Mouse (Mus musculus): ENCODE results near the gene H2al1h. TPM values are rescaled to one million over a fixed set of nuclear protein-coding genes. Genes with fewer than 3 reads are reported as not detected.
"Not testable (repeated sequence)": the region's sequence is repeated elsewhere in the genome, so short reads cannot be mapped to it uniquely, and the experiment has no call there.

The H2al1h gene
- not detected in 2 replicates for polyA plus RNA-seq (2015; fragmentation: Nextera tagmentation; extraction: Ambion mirVana)

DNA sequence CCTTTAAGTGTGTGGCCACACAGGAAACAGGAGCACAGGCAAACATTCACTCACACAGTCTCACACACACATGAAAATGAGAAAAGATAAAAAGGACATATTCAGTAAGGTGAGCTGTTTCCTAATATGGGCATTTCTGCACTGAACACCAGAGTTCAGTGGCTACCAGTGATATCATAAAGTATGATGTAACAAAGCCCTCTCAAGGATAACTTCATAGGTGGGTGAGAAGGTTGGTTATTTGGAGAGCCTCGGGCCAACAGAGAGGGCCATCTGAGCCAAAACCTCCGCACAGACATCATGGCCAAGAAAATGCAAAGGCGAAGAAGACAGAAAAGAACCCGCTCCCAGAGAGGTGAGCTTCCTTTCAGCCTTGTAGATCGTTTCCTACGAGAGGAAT, at the start of gene H2al1h:
TSS of gene H2al1h (plus strand) at position 301 of the 400 bp plus-strand sequence.
- not testable (repeated sequence) for H3K27me3 ChIP-seq; H3K4me1 ChIP-seq; H3K9me3 ChIP-seq; H3K4me3 ChIP-seq; H3K4me2 ChIP-seq; H3K27ac ChIP-seq; H3K9ac ChIP-seq; ATAC-seq (ENCODE audit: insufficient number of reproducible peaks, low FRiP score, low TSS enrichment, low read depth); H3K36me3 ChIP-seq
- no CpG with 5 or more reads among the region's 6 CpGs for WGBS

GRCm38 (mm10) chrX:11273190-11273589, 48.1 kb upstream of the H2al1h start:
- Histone ChIP-seq H3K27ac (no peak overlapping the region), H3K36me3 (no peaks in the 10 kb centered on the region), H3K9me3 (no peaks in the 10 kb centered on the region), H3K9ac (no peak overlapping the region), H3K4me2 (no peak overlapping the region), H3K27me3 (peaks cover 22% of the 10 kb centered on the region; the same call in 1 of the 2 replicates), H3K4me3 (no peak overlapping the region), H3K4me1 (no peaks in the 10 kb centered on the region)
- WGBS: 69% methylated on average over 3 of the region's 3 CpGs
- ATAC-seq (ENCODE audit: insufficient number of reproducible peaks, low FRiP score, low TSS enrichment, low read depth): no peak

GRCm38 (mm10) chrX:11277083-11277482, 44.2 kb upstream of the H2al1h start:
- H3K9me3 ChIP-seq: no peaks in the 10 kb centered on the region
- ATAC-seq (ENCODE audit: insufficient number of reproducible peaks, low FRiP score, low TSS enrichment, low read depth): no peak
- WGBS: 75% methylated on average over 6 of the region's 6 CpGs
- no peaks in the 10 kb centered on the region for H3K36me3 ChIP-seq
- no peak overlapping the region for H3K9ac ChIP-seq
- H3K4me3 ChIP-seq: no peak overlapping the region
- H3K27me3 ChIP-seq: peaks cover 11% of the 10 kb centered on the region; the same call in 1 of the 2 replicates
- H3K4me2 ChIP-seq: no peak overlapping the region
- no peaks in the 10 kb centered on the region for H3K4me1 ChIP-seq
- no peak overlapping the region for H3K27ac ChIP-seq

DNA sequence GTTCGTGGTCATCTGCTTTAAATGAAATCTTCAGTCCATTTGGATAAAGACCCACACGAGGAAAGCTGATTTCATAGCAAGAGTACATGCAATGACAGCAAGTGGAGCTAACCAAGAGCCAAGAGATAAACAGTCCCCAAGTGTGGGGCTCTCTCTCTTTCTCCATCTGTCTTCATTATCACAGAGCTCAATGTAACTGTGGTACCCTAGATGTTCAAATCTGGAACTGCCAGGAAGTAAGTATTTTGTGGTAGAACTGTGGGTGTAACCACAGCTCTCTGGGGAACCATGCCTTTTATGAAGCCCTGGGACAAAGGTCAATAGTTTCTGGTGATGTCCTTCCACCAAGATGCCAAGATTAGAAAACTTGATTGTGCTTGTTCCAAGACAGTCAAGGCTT, 40.6 kb upstream of the H2al1h start:
- WGBS: 54% methylated on average over 2 of the region's 2 CpGs
- Histone ChIP-seq H3K27ac (no peak overlapping the region), H3K27me3 (0 out of 2 replicates have a peak, but pooled peaks cover 10% of the 10 kb centered on the region), H3K9me3 (no peaks in the 10 kb centered on the region), H3K9ac (no peak overlapping the region), H3K36me3 (no peaks in the 10 kb centered on the region), H3K4me2 (no peak overlapping the region), H3K4me3 (no peak overlapping the region), H3K4me1 (no peaks in the 10 kb centered on the region)
- ATAC-seq (ENCODE audit: insufficient number of reproducible peaks, low FRiP score, low TSS enrichment, low read depth): no peak

- WGBS: 59% methylated on average over 14 of the region's 14 CpGs
- Histone ChIP-seq H3K9ac (no peak overlapping the region), H3K27ac (no peak overlapping the region), H3K9me3 (no peaks in the 10 kb centered on the region), H3K36me3 (no peaks in the 10 kb centered on the region), H3K4me2 (no peak overlapping the region), H3K27me3 (peaks cover 15% of the 10 kb centered on the region), H3K4me3 (no peak overlapping the region), H3K4me1 (no peaks in the 10 kb centered on the region)
- no peak for ATAC-seq (ENCODE audit: insufficient number of reproducible peaks, low FRiP score, low TSS enrichment, low read depth)
Observed at GRCm38 (mm10) chrX:11288306-11288882, 32.9 kb upstream of the H2al1h start.

DNA sequence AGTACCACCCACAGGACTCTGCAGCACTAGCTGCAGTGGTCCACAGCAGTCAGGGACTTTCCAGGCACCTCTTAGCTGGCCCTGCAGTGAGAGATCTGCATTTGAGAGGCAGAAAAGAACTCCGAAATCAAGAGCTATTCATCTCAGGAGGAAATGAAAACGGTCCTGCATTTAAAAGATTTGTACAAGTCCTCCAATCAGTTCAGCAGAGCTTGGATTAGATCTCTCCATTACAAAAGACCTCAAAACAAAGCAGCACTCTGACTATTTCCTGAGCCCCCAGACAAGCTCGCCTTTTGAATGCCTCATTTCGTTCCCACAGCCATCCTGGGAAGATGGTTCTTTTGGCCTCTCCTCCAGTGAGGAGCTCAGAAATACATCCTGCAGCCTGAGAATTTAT, 32.0 kb upstream of the H2al1h start:
- Histone ChIP-seq H3K4me2 (no peak overlapping the region), H3K36me3 (no peaks in the 10 kb centered on the region), H3K9me3 (no peaks in the 10 kb centered on the region), H3K27ac (no peak overlapping the region), H3K4me1 (no peaks in the 10 kb centered on the region), H3K27me3 (peaks cover 15% of the 10 kb centered on the region), H3K9ac (no peak overlapping the region), H3K4me3 (no peak overlapping the region)
- no peak for ATAC-seq (ENCODE audit: insufficient number of reproducible peaks, low FRiP score, low TSS enrichment, low read depth)
- WGBS: 79% methylated on average over 4 of the region's 4 CpGs

GRCm38 (mm10) chrX:11298957-11299356, 22.3 kb upstream of the H2al1h start, which contains the start of gene H2al1a:
H2al1a (plus strand) TSS chrX:11299257.
- WGBS: no CpG with 5 or more reads among the region's 3 CpGs
- H3K4me2 ChIP-seq; H3K27me3 ChIP-seq; H3K4me1 ChIP-seq; H3K27ac ChIP-seq; H3K9me3 ChIP-seq; H3K9ac ChIP-seq; H3K4me3 ChIP-seq; H3K36me3 ChIP-seq; ATAC-seq (ENCODE audit: insufficient number of reproducible peaks, low FRiP score, low TSS enrichment, low read depth): not testable (repeated sequence)

GRCm38 (mm10) chrX:11302132-11302531, 19.2 kb upstream of the H2al1h start, which contains the start of gene H2al1b:
H2al1b (plus strand) TSS chrX:11302432.
- not testable (repeated sequence) for H3K9me3 ChIP-seq; H3K27ac ChIP-seq; H3K36me3 ChIP-seq; H3K4me3 ChIP-seq; H3K27me3 ChIP-seq; H3K4me2 ChIP-seq; H3K9ac ChIP-seq; ATAC-seq (ENCODE audit: insufficient number of reproducible peaks, low FRiP score, low TSS enrichment, low read depth); H3K4me1 ChIP-seq
- WGBS: 100% methylated on average over 1 of the region's 3 CpGs

- not testable (repeated sequence) for ATAC-seq (ENCODE audit: insufficient number of reproducible peaks, low FRiP score, low TSS enrichment, low read depth); H3K27ac ChIP-seq; H3K4me3 ChIP-seq; H3K4me1 ChIP-seq; H3K27me3 ChIP-seq; H3K4me2 ChIP-seq; H3K9ac ChIP-seq; H3K36me3 ChIP-seq; H3K9me3 ChIP-seq
- WGBS: 67% methylated on average over 1 of the region's 6 CpGs
Observed at GRCm38 (mm10) chrX:11305355-11305754, 15.9 kb upstream of the H2al1h start, which contains the start of gene H2al1c. H2al1c (plus strand) TSS chrX:11305655.

DNA sequence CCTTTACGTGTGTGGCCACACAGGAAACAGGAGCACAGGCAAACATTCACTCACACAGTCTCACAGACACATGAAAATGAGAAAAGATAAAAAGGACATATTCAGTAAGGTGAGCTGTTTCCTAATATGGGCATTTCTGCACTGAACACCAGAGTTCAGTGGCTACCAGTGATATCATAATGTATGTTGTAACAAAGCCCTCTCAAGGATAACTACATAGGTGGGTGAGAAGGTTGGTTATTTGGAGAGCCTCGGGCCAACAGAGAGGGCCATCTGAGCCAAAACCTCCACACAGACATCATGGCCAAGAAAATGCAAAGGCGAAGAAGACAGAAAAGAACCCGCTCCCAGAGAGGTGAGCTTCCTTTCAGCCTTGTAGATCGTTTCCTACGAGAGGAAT, 12.8 kb upstream of the H2al1h start, which contains the start of gene H2al1d:
TSS of gene H2al1d (plus strand) at position 301 of the 400 bp plus-strand sequence.
- ATAC-seq (ENCODE audit: insufficient number of reproducible peaks, low FRiP score, low TSS enrichment, low read depth); H3K9me3 ChIP-seq: not testable (repeated sequence)
- WGBS: no CpG with 5 or more reads among the region's 6 CpGs

GRCm38 (mm10) chrX:11311634-11312033, 9.7 kb upstream of the H2al1h start, which contains the start of gene H2al1e:
H2al1e (plus strand) TSS chrX:11311934.
- not testable (repeated sequence) for ATAC-seq (ENCODE audit: insufficient number of reproducible peaks, low FRiP score, low TSS enrichment, low read depth); H3K27me3 ChIP-seq; H3K27ac ChIP-seq; H3K4me2 ChIP-seq; H3K4me3 ChIP-seq; H3K9ac ChIP-seq; H3K36me3 ChIP-seq; H3K4me1 ChIP-seq; H3K9me3 ChIP-seq
- no CpG with 5 or more reads among the region's 3 CpGs for WGBS

More for the DNA sequence above, 12.8 kb upstream of the H2al1h start, which contains the start of gene H2al1d:
- H3K36me3 ChIP-seq, H3K9ac ChIP-seq, H3K27ac ChIP-seq, H3K27me3 ChIP-seq, H3K4me3 ChIP-seq, H3K4me1 ChIP-seq, H3K4me2 ChIP-seq: not testable (repeated sequence)

- H3K4me2 ChIP-seq; H3K9ac ChIP-seq; ATAC-seq (ENCODE audit: insufficient number of reproducible peaks, low FRiP score, low TSS enrichment, low read depth); H3K4me1 ChIP-seq; H3K27ac ChIP-seq; H3K36me3 ChIP-seq; H3K4me3 ChIP-seq; H3K9me3 ChIP-seq; H3K27me3 ChIP-seq: not testable (repeated sequence)
- no CpG with 5 or more reads among the region's 6 CpGs for WGBS
Observed at GRCm38 (mm10) chrX:11314858-11315257, 6.4 kb upstream of the H2al1h start, which contains the start of gene H2al1f. H2al1f (plus strand) TSS chrX:11315158.
